Mouse (Mus musculus): Measurements from ENCODE around the gene Nphp4.

DNA sequence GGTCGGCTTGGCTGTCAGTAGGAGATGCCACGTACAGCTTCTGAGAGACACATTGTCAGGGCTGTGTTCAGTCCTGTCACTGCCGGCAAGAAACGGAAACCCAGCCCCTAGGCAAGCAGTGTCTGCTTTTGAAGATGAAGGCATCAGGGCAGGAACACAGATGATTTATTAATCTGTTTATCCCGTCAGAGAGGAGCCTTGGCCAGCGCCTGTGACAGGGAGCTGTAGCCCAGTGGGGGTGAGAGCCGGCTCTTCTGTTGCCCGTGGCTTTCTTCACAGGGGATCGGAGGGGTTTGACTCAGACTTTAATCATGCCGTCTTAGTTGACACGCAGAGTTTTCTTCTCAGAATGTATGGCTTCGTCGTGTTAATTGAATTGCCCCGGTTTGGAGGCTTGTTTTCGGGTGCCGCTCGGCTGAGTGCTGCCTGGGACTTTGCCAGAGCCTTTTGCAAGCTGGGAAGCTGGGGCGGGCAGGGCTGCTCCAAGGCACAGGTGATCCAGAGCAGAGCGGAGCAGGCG is 17.9 kb downstream of the Nphp4 start:
- TF ChIP-seq CTCF (IDR thresholded peaks at IDR 0.05; ENCODE audit: extremely low read depth, insufficient read depth, low read length), result no peak
- no peak for TF ChIP-seq POLR2A (IDR thresholded peaks at IDR 0.05; ENCODE audit: extremely low read depth, insufficient read depth, low read length)
